8 mouse cellular contexts compared by ENCODE assay signal in the genomic region with DNA sequence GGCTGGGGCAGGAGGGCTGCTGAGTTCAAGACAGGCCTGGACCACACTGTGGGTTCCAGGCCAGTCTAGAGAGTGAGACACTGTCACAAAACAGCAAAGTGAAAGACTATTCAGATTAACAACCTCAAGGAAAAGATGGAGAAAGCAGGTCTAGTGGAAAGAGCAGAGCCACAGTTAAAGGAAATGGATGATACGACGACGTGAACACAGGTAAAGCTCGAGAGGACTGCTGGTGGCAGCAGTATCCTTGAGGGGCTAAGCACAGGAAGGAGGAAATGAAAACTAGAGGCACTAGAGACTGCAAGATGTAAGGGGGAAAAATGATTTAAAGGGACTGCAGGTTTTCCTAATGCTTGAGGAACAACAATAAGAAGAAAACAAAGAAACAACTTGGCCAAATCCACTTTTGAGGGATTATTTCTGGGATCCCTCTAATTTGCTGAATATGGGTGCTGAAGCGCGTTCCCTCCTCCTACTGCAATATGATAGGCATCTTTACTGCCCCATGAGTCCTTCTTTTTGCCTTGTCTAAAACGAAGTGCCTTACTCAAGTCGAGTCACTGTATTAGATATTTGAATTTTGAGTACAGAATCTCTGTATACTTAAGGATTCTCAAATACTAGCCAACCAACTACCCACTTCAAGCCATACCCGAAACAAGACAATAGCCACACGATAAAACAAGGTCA. TPM values are rescaled to one million over a fixed set of nuclear protein-coding genes. Genes with fewer than 3 reads are reported as not detected.
DNase-seq lines count a peak whose midpoint lies in the region; ATAC-seq lines count a peak whose summit lies in the region.

No protein-coding gene starts in this region.

- 14% methylated on average over 10 of the region's 10 CpGs for WGBS in heart, embryonic 12.5 days
- 17% methylated on average over 10 of the region's 10 CpGs for WGBS in forebrain, embryonic 12.5 days
- 6% methylated on average over 10 of the region's 10 CpGs for WGBS in liver, embryonic 16.5 days (ENCODE audit: insufficient replicate concordance)

- no peak for DNase-seq in heart, adult 9 months (ENCODE audit: low spot score in 2 of 2)
- peak; percentile 26 for DNase-seq in CD4-positive helper T cell, adult 2 months (ENCODE audit: low read depth, low spot score)
- DNase-seq in urinary bladder, postnatal 4 days (ENCODE audit: low spot score in 2 of 2): no peak
- DNase-seq in adrenal gland, postnatal 36 days: no peak

- no peaks in the 10 kb centered on the region for H3K27me3 ChIP-seq in heart, embryonic 12.5 days (replicated peaks)
- peaks cover 4% of the 10 kb centered on the region; the same call in 1 of the 2 replicates for H3K27me3 ChIP-seq in forebrain, embryonic 12.5 days
- H3K27me3 ChIP-seq in liver, embryonic 16.5 days (ENCODE audit: control insufficient read depth, insufficient read depth, low read depth, low read length): no peaks in the 10 kb centered on the region; the same call in 1 of the 2 replicates

- no peaks in the 10 kb centered on the region for H3K9me3 ChIP-seq in heart, embryonic 12.5 days (replicated peaks)
- H3K9me3 ChIP-seq in forebrain, embryonic 12.5 days: no peaks in the 10 kb centered on the region
- no peaks in the 10 kb centered on the region for H3K9me3 ChIP-seq in liver, embryonic 16.5 days (replicated peaks; ENCODE audit: control insufficient read depth, low read length)

- H3K4me3 ChIP-seq in heart, embryonic 12.5 days: peak overlapping the region; percentile 95
- H3K4me3 ChIP-seq in forebrain, embryonic 12.5 days (replicated peaks): peak overlapping the region; percentile 98
- H3K4me3 ChIP-seq in liver, embryonic 16.5 days (ENCODE audit: low read depth, low read length): peak overlapping the region; percentile 98

- H3K4me2 ChIP-seq in heart, embryonic 12.5 days: peak overlapping the region; percentile 76
- peak overlapping the region; percentile 79 for H3K4me2 ChIP-seq in forebrain, embryonic 12.5 days
- peak overlapping the region; percentile 96 for H3K4me2 ChIP-seq in liver, embryonic 16.5 days (ENCODE audit: low read depth, low read length)

- H3K9ac ChIP-seq in heart, embryonic 12.5 days: peak overlapping the region; percentile 95
- H3K9ac ChIP-seq in forebrain, embryonic 12.5 days: peak overlapping the region; percentile 94
- H3K9ac ChIP-seq in liver, embryonic 16.5 days (ENCODE audit: low read depth, low read length): peak overlapping the region; percentile 92

- H3K4me1 ChIP-seq in heart, embryonic 12.5 days (replicated peaks): peaks cover 14% of the 10 kb centered on the region
- H3K4me1 ChIP-seq in forebrain, embryonic 12.5 days: peaks cover 21% of the 10 kb centered on the region
- peaks cover 21% of the 10 kb centered on the region for H3K4me1 ChIP-seq in liver, embryonic 16.5 days (ENCODE audit: control insufficient read depth, low read depth, low read length)

- no peaks in the 10 kb centered on the region for H3K36me3 ChIP-seq in heart, embryonic 12.5 days
- no peaks in the 10 kb centered on the region for H3K36me3 ChIP-seq in forebrain, embryonic 12.5 days (replicated peaks)
- no peaks in the 10 kb centered on the region; the same call in 1 of the 2 replicates for H3K36me3 ChIP-seq in liver, embryonic 16.5 days (ENCODE audit: control insufficient read depth, insufficient read depth)

- H3K27ac ChIP-seq in heart, embryonic 12.5 days (ENCODE audit: poor library complexity, severe bottlenecking): no peak overlapping the region
- H3K27ac ChIP-seq in forebrain, embryonic 12.5 days: 0 out of 2 replicates have a peak overlapping the region, but pooled peaks have one; percentile 97
- peak overlapping the region; percentile 83; the same call in 1 of the 2 replicates for H3K27ac ChIP-seq in liver, embryonic 16.5 days (ENCODE audit: low read length)

- ATAC-seq in heart, embryonic 12.5 days (ENCODE audit: insufficient number of reproducible peaks, low FRiP score): no peak
- no peak for ATAC-seq in forebrain, embryonic 12.5 days (ENCODE audit: low FRiP score)
- ATAC-seq in liver, embryonic 16.5 days (ENCODE audit: low read depth): no peak
- ATAC-seq in megakaryocyte progenitor cell, adult 5-6 weeks (replicated peaks; ENCODE audit: poor library complexity): no peak

RNA-seq across cellular contexts. Expression of a gene that starts 1.3 kb away (rescaled TPM):
- 65.6 TPM in 2 replicates for polyA plus RNA-seq in heart, embryonic 12.5 days (2016; fragmentation: Nextera tagmentation; extraction: Ambion mirVana)
- 89.8 and 91.1 TPM in 2 replicates for polyA plus RNA-seq in forebrain, embryonic 12.5 days (2016; fragmentation: Nextera tagmentation; extraction: Ambion mirVana)
- polyA plus RNA-seq in liver, embryonic 16.5 days (2015; fragmentation: Nextera tagmentation; extraction: Ambion mirVana): 17.4 and 19.4 TPM in 2 replicates
- total RNA-seq in megakaryocyte progenitor cell, adult 5-6 weeks (2015): 49.4 and 54.2 TPM in 2 replicates
- total RNA-seq in megakaryocyte progenitor cell, adult 5-6 weeks (2017): 18.5 and 25.5 TPM in 2 replicates
- 10 to 100 TPM; 62.6 to 74.8 TPM for total RNA-seq in adrenal gland, postnatal 36 days (2021)

RNA-seq across cellular contexts. Expression of a gene that starts 30.9 kb away (rescaled TPM):
- polyA plus RNA-seq in heart, embryonic 12.5 days (2016; fragmentation: Nextera tagmentation; extraction: Ambion mirVana): 484 and 498 TPM in 2 replicates
- 315 and 318 TPM in 2 replicates for polyA plus RNA-seq in forebrain, embryonic 12.5 days (2016; fragmentation: Nextera tagmentation; extraction: Ambion mirVana)
- polyA plus RNA-seq in liver, embryonic 16.5 days (2015; fragmentation: Nextera tagmentation; extraction: Ambion mirVana): 135 and 139 TPM in 2 replicates
- 150 and 160 TPM in 2 replicates for total RNA-seq in megakaryocyte progenitor cell, adult 5-6 weeks (2015)
- 142 and 157 TPM in 2 replicates for total RNA-seq in megakaryocyte progenitor cell, adult 5-6 weeks (2017)
- total RNA-seq in adrenal gland, postnatal 36 days (2021): 100 to 1,000 TPM; 236 to 258 TPM

RNA-seq across cellular contexts. Expression of a gene that starts 38.8 kb away (rescaled TPM):
- 2.2 and 3.4 TPM in 2 replicates for polyA plus RNA-seq in heart, embryonic 12.5 days (2016; fragmentation: Nextera tagmentation; extraction: Ambion mirVana)
- 0.88 and 1.0 TPM in 2 replicates for polyA plus RNA-seq in forebrain, embryonic 12.5 days (2016; fragmentation: Nextera tagmentation; extraction: Ambion mirVana)
- polyA plus RNA-seq in liver, embryonic 16.5 days (2015; fragmentation: Nextera tagmentation; extraction: Ambion mirVana): 0.07 TPM in 1 of 2 replicates, not detected in the other
- not detected in 2 replicates for total RNA-seq in megakaryocyte progenitor cell, adult 5-6 weeks (2015)
- not detected in 2 replicates for total RNA-seq in megakaryocyte progenitor cell, adult 5-6 weeks (2017)
- total RNA-seq in adrenal gland, postnatal 36 days (2021): 1 to 10 TPM; 1.1 to 2.7 TPM
